15 mouse cellular contexts compared by ENCODE assay signal in the genomic region with DNA sequence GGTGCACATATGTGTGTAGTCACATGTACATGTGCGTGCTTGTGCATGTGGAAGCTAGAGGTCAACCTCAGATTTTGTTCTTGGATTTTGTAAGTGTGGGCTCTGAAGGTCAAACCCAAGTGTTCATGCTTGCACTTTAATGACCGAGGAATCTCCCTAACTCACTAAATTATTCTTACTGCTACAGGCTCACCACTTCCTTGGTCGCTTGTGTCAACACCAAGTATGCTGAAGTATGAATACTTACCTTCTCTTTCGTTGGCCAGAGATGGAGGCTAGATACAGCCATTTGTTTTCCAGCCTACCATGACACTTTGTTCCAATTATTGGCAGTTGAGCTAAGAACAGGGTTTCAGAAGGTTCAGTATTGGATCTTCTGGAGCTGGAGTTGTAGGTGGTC. TPM values are rescaled to one million over a fixed set of nuclear protein-coding genes. Genes with fewer than 3 reads are reported as not detected.
DNase-seq lines count a peak whose midpoint lies in the region; ATAC-seq lines count a peak whose summit lies in the region.
"Had no signal": no experiment of that assay in that cellular context is flagged by ENCODE, and none has a peak within 500 bp of the region (broad histone marks: within the 10 kb centered on the region; RNA-seq: fewer than 3 reads in every experiment).

No protein-coding gene starts in this region.

- peak; percentile 68 for ATAC-seq in activated CD4-positive, CD25-positive, alpha-beta regulatory T cell, adult 4 months
- ATAC-seq: forebrain, embryonic 13.5 days; forebrain, postnatal 0 days; hindbrain, embryonic 16.5 days; intestine, embryonic 15.5 days had no signal

- peak; percentile 30 for DNase-seq in 416B (ENCODE audit: low read depth)
- DNase-seq in CD4-positive, CD25-positive, alpha-beta regulatory T cell, adult 2 months (ENCODE audit: low read depth, low spot score): peak; percentile 41
- peak; percentile 11 to 57 for DNase-seq in natural killer cell, adult 2 months (ENCODE audit: low spot score in 2 of 2)
- no peak for DNase-seq in adrenal gland, adult 18-20 months (ENCODE audit: low spot score in 2 of 2)
- DNase-seq in cerebellum, adult 11 months: no peak
- DNase-seq: adrenal gland, postnatal 14 days; cerebellum, adult 18-20 months; cerebellum, adult 9-11 months; forebrain, postnatal 0 days; gastrocnemius, postnatal 25 days; heart, postnatal 4 days had no signal

RNA-seq across cellular contexts. Expression of a gene that starts 14.7 kb away (rescaled TPM):
- 10 to 100 TPM; 34.8 to 36.9 TPM for polyA plus RNA-seq in activated CD4-positive, CD25-positive, alpha-beta regulatory T cell, adult 4 months (2017; shearing (Covaris generic))
- total RNA-seq in adrenal gland, adult 18-20 months (2021): 1 to 10 TPM; 8.2 to 8.4 TPM

Comparison
In these comparisons a context has a peak if more than half of its experiments do, and no peak if none do; other contexts are left out.
1. DNase-seq: peak in 416B (single experiment), CD4-positive, CD25-positive, alpha-beta regulatory T cell, adult 2 months (single experiment) and natural killer cell, adult 2 months (2 of 2); none in adrenal gland, adult 18-20 months (0 of 2) and cerebellum, adult 11 months (single experiment).